ENCODE assay signal across 1 mouse cellular context in genomic region chr19:10198286-10198685, GRCm38 (mm10).
TF ChIP-seq lines count a peak whose summit lies in the region.

No protein-coding gene starts in this region.

TF ChIP-seq in CH12.LX, 34 proteins besides CTCF, POLR2A, EP300 and RAD21:
- TF ChIP-seq IRF4 (IDR thresholded peaks at IDR 0.05; ENCODE audit: low read depth, low read length) (no peak), ELF1 (IDR thresholded peaks at IDR 0.05; ENCODE audit: low read depth, low read length) (no peak), POLR2AphosphoS2 (IDR thresholded peaks at IDR 0.05; ENCODE audit: low read depth, low read length) (peak; percentile 69; the same call in 1 of the 2 replicates)
TF ChIP-seq in CH12.LX: peak in this region for 1.
